Mouse (Mus musculus) embryonic facial prominence, embryonic 13.5 days (tissue): Measurements from ENCODE around the gene Wwp2. TPM values are rescaled to one million over a fixed set of nuclear protein-coding genes. Genes with fewer than 3 reads are reported as not detected.

Experiments used
- ATAC-seq: fragments of 200-750 bp; cut with Nextera tagmentation; 2 replicates; pipeline ENCODE4 v1.8.0; 2017; ENCODE audit warnings: low read depth; ENCODE audit not compliant: insufficient number of reproducible peaks, insufficient read depth, low FRiP score, low TSS enrichment
- H3K27ac ChIP-seq: fragments of 300-500 bp; sonication (generic); 2 replicates; pipeline ENCODE4 v1.5.1; 2015; ENCODE audit warnings: moderate library complexity, mild to moderate bottlenecking, inconsistent platforms
- H3K27me3 ChIP-seq: fragments of 300-500 bp; sonication (generic); 2 replicates; pipeline ENCODE4 v1.6.1; 2015; ENCODE audit warnings: mild to moderate bottlenecking, inconsistent platforms
- H3K36me3 ChIP-seq: fragments of 300-500 bp; sonication (generic); 2 replicates; pipeline ENCODE4 v1.6.1; 2015; ENCODE audit warnings: mild to moderate bottlenecking, inconsistent platforms
- H3K4me1 ChIP-seq: fragments of 300-500 bp; sonication (generic); 2 replicates; pipeline ENCODE4 v1.6.1; 2015; ENCODE audit warnings: inconsistent platforms
- H3K4me2 ChIP-seq: fragments of 300-500 bp; sonication (generic); 2 replicates; pipeline ENCODE4 v1.6.1; 2015; ENCODE audit warnings: moderate library complexity, mild to moderate bottlenecking, inconsistent platforms
- H3K4me3 ChIP-seq: fragments of 300-500 bp; sonication (generic); 2 replicates; pipeline ENCODE4 v1.5.1; 2015; ENCODE audit warnings: mild to moderate bottlenecking, inconsistent platforms
- H3K9ac ChIP-seq: fragments of 300-500 bp; sonication (generic); 2 replicates; pipeline ENCODE4 v1.6.1; 2015; ENCODE audit warnings: mild to moderate bottlenecking, inconsistent platforms
- H3K9me3 ChIP-seq: fragments of 300-500 bp; sonication (generic); 2 replicates; pipeline ENCODE4 v1.6.1; 2016; ENCODE audit warnings: inconsistent platforms
- WGBS: fragments of 180-500 bp; shearing (Covaris S2); methylation state at CpG from one replicate; pipeline ENCODE4 v1.1.7; 2015; ENCODE audit warnings: mixed read lengths; 5-methylcytosine and 5-hydroxymethylcytosine counted together
- polyA plus RNA-seq: library from polyadenylated mRNA; unstranded; fragments of >200 nt; fragmentation: Nextera tagmentation; extraction: Ambion mirVana; gene quantifications from 2 replicates; pipeline ENCODE4 v1.2.1, GENCODE M21; 2015

Gene Wwp2
- polyA plus RNA-seq, 1 experiment from 2014 or later = 158 TPM

- Histone ChIP-seq H3K9me3 (no peaks in the 10 kb centered on the region), H3K9ac (no peak overlapping the region), H3K4me3 (no peak overlapping the region), H3K27ac (peak overlapping the region; percentile 30), H3K36me3 (peaks cover 23% of the 10 kb centered on the region), H3K4me1 (0 out of 2 replicates have a peak, but pooled peaks cover 4% of the 10 kb centered on the region), H3K4me2 (no peak overlapping the region), H3K27me3 (no peaks in the 10 kb centered on the region)
- no peak for ATAC-seq
- 88% methylated on average over 3 of the region's 3 CpGs for WGBS
Observed at GRCm38 (mm10) chr8:107510766-107511165, 74.6 kb downstream of the Wwp2 start.

DNA sequence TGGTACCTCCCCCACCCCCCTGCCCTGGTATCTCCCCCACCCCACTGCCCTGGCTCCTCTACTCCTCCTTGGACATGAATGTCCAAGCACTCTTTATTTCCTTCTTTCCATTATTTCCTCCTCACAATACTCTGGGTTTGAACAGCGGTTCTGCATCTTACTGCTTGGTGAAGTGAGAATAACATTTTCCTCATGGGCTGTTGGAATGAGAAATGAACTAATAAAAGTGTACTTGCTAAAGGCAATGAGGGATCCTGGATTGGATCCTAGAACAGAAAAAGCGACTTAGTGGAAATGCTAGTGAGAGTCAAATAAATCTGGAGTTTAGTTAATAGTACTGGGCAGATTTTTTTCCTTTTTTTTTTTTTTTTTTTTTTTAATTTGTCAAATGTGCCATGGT, 77.1 kb downstream of the Wwp2 start:
- Histone ChIP-seq H3K9me3 (no peaks in the 10 kb centered on the region), H3K27ac (no peak overlapping the region), H3K9ac (no peak overlapping the region), H3K4me3 (no peak overlapping the region), H3K4me1 (no peaks in the 10 kb centered on the region), H3K4me2 (no peak overlapping the region), H3K27me3 (no peaks in the 10 kb centered on the region), H3K36me3 (peaks cover 9% of the 10 kb centered on the region)
- ATAC-seq = no peak
- WGBS = 91% methylated on average over 2 of the region's 2 CpGs

- H3K9me3 ChIP-seq = no peaks in the 10 kb centered on the region
- H3K4me1 ChIP-seq = peaks cover 14% of the 10 kb centered on the region
- no peak overlapping the region for H3K4me2 ChIP-seq
- WGBS = 84% methylated on average over 6 of the region's 6 CpGs
- no peak overlapping the region for H3K9ac ChIP-seq
- H3K36me3 ChIP-seq = peaks cover 14% of the 10 kb centered on the region
- no peak for ATAC-seq
- no peak overlapping the region; the same call in 1 of the 2 replicates for H3K27ac ChIP-seq
- no peaks in the 10 kb centered on the region for H3K27me3 ChIP-seq
- no peak overlapping the region for H3K4me3 ChIP-seq
Observed at GRCm38 (mm10) chr8:107514949-107515721, 79.0 kb downstream of the Wwp2 start.

- Histone ChIP-seq H3K4me3 (no peak overlapping the region), H3K27ac (peak overlapping the region; percentile 81), H3K27me3 (no peaks in the 10 kb centered on the region), H3K9me3 (no peaks in the 10 kb centered on the region), H3K4me2 (no peak overlapping the region), H3K4me1 (peaks cover 33% of the 10 kb centered on the region), H3K9ac (no peak overlapping the region), H3K36me3 (peaks cover 14% of the 10 kb centered on the region)
- 87% methylated on average over 5 of the region's 5 CpGs for WGBS
- no peak for ATAC-seq
Observed at GRCm38 (mm10) chr8:107518726-107519125, 82.6 kb downstream of the Wwp2 start.

DNA sequence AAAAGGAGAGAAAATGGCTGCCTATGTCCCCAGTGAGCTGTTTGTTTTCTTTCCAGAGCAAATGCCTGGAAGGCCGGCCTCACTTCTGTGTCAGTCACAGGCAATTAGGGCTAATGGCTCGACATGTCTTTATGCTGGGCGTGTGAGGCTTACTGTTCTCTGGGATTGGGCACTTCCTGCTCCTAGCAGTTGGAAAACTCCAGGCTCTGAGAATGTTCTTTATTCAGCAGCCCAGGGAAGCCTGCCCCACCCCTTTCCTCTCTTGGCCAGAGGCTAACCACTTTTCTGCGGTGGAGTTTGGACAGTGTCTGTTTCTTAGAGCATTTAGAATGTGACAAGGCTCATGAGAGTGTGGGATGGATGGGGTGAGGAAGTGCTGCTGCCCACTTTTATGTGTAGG, 83.7 kb downstream of the Wwp2 start:
- Histone ChIP-seq H3K27me3 (no peaks in the 10 kb centered on the region), H3K4me2 (no peak overlapping the region), H3K36me3 (peaks cover 13% of the 10 kb centered on the region), H3K9me3 (no peaks in the 10 kb centered on the region), H3K9ac (no peak overlapping the region), H3K4me1 (peaks cover 33% of the 10 kb centered on the region), H3K27ac (peak overlapping the region; percentile 78), H3K4me3 (no peak overlapping the region)
- peak; percentile 80; the same call in 1 of the 2 replicates for ATAC-seq
- WGBS = 6% methylated on average over 4 of the region's 4 CpGs

DNA sequence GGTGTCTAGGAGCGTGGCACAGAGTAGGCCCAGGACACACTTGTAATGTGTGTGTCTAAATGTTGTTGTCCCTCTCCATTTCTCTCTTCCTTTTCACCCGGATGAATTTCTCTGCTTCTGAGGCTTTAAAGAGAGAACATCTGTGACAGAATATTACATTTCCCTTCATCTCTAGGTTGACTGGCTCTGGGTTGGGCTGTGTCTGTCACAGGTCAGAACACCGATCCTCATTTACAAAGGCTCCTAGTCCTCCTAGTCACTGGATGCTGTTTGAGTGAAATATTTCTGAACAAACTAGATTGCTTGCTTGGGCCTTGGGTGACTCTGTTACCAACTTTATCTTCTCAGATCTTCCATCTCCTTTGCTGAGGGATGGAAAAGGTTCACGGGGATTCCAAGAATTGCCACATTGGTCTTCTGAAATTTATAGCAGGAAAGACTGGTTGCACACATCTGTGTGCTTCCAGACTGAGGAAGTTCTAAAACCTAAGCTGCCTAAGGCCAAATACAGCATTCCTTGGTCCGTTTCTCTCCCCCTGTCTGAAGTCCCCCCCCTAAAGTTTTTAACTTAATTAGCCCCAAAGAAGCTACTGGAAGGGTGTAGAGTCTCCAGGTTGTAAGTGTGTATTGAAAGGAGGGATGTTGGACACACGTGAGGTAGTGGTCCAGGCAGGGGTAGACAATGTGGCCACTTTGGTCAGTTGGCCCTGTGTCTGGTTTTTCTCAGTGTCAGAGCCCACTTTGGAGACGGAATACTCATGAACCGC, 85.8 kb downstream of the Wwp2 start:
- no peaks in the 10 kb centered on the region for H3K27me3 ChIP-seq
- H3K4me2 ChIP-seq = no peak overlapping the region
- H3K9me3 ChIP-seq = no peaks in the 10 kb centered on the region
- H3K36me3 ChIP-seq = peaks cover 10% of the 10 kb centered on the region
- peaks cover 33% of the 10 kb centered on the region for H3K4me1 ChIP-seq
- H3K27ac ChIP-seq = peak overlapping the region; percentile 81
- H3K9ac ChIP-seq = no peak overlapping the region
- no peak for ATAC-seq
- WGBS = 58% methylated on average over 8 of the region's 8 CpGs
- no peak overlapping the region for H3K4me3 ChIP-seq

DNA sequence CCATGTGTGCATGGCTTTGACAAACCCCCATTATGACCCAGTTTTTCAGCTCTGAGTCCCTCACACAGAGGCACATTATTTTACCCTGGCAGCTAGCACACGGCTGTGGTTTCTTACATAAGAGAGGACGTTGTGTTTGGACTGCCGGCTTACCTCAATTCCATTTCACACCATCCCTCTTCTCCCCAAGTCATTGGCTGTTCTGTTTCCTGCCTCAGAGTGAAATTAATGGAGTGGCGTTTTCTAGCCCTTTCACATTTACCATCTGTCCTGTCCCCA, 86.3 kb downstream of the Wwp2 start:
- Histone ChIP-seq H3K36me3 (peaks cover 10% of the 10 kb centered on the region), H3K27me3 (no peaks in the 10 kb centered on the region), H3K4me3 (no peak overlapping the region), H3K9ac (no peak overlapping the region), H3K27ac (peak overlapping the region; percentile 81), H3K4me1 (peaks cover 33% of the 10 kb centered on the region), H3K9me3 (no peaks in the 10 kb centered on the region), H3K4me2 (no peak overlapping the region)
- WGBS = 61% methylated on average over 4 of the region's 4 CpGs
- ATAC-seq = peak; percentile 65; the same call in 1 of the 2 replicates

- Histone ChIP-seq H3K9me3 (no peaks in the 10 kb centered on the region), H3K36me3 (no peaks in the 10 kb centered on the region; the same call in 1 of the 2 replicates), H3K9ac (no peak overlapping the region), H3K27me3 (no peaks in the 10 kb centered on the region), H3K4me3 (no peak overlapping the region), H3K27ac (no peak overlapping the region), H3K4me1 (peaks cover 24% of the 10 kb centered on the region), H3K4me2 (no peak overlapping the region)
- ATAC-seq = no peak
- WGBS = 88% methylated on average over 4 of the region's 4 CpGs
Observed at GRCm38 (mm10) chr8:107524535-107524934, 88.4 kb downstream of the Wwp2 start.

DNA sequence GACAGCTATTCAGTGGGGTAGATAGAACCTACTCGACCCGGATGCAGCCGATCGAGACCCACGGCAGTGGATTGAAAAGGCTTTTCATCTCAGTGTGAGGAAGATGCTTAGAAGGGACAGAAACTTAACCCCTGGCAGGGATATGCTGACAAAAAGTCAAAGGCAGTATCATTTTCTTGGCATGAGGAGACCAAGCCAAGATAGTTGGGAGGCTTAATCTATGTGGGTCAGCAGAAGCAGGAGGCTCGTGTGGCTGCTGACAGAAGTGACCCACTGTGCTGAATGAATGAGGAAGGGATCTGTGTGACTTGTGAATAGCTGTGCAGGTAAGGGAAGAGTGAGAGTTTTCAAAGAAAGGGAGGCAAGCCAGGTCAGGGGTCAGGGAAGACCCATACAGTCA, 92.6 kb downstream of the Wwp2 start:
- Histone ChIP-seq H3K4me3 (no peak overlapping the region), H3K27ac (no peak overlapping the region), H3K4me1 (no peaks in the 10 kb centered on the region), H3K36me3 (peaks cover 7% of the 10 kb centered on the region), H3K4me2 (no peak overlapping the region), H3K27me3 (no peaks in the 10 kb centered on the region), H3K9ac (no peak overlapping the region), H3K9me3 (no peaks in the 10 kb centered on the region)
- ATAC-seq = no peak
- 68% methylated on average over 6 of the region's 6 CpGs for WGBS

GRCm38 (mm10) chr8:107537472-107537871, 101.3 kb downstream of the Wwp2 start:
- H3K4me1 ChIP-seq = peaks cover 27% of the 10 kb centered on the region; the same call in 1 of the 2 replicates
- peaks cover 48% of the 10 kb centered on the region for H3K36me3 ChIP-seq
- no peak overlapping the region for H3K4me3 ChIP-seq
- ATAC-seq = no peak
- no peaks in the 10 kb centered on the region for H3K27me3 ChIP-seq
- H3K9ac ChIP-seq = no peak overlapping the region
- H3K9me3 ChIP-seq = no peaks in the 10 kb centered on the region
- no peak overlapping the region for H3K27ac ChIP-seq
- 74% methylated on average over 4 of the region's 4 CpGs for WGBS
- H3K4me2 ChIP-seq = no peak overlapping the region

- Histone ChIP-seq H3K27me3 (no peaks in the 10 kb centered on the region), H3K27ac (peak overlapping the region; percentile 81), H3K9me3 (no peaks in the 10 kb centered on the region), H3K4me3 (no peak overlapping the region), H3K36me3 (peaks cover 29% of the 10 kb centered on the region), H3K4me1 (peaks cover 45% of the 10 kb centered on the region), H3K9ac (no peak overlapping the region), H3K4me2 (no peak overlapping the region)
- ATAC-seq = no peak
- WGBS = 88% methylated on average over 12 of the region's 12 CpGs
Observed at GRCm38 (mm10) chr8:107540623-107541022, 104.5 kb downstream of the Wwp2 start.

- Histone ChIP-seq H3K9me3 (no peaks in the 10 kb centered on the region), H3K36me3 (peaks cover 29% of the 10 kb centered on the region), H3K27ac (peak overlapping the region; percentile 81), H3K4me2 (no peak overlapping the region), H3K27me3 (no peaks in the 10 kb centered on the region), H3K4me3 (no peak overlapping the region), H3K4me1 (peaks cover 51% of the 10 kb centered on the region), H3K9ac (no peak overlapping the region; the same call in 1 of the 2 replicates)
- 80% methylated on average over 4 of the region's 4 CpGs for WGBS
- ATAC-seq = no peak
Observed at GRCm38 (mm10) chr8:107541369-107541768, 105.2 kb downstream of the Wwp2 start.
